Mouse (Mus musculus): ENCODE data around the gene Lgals2.

DNA sequence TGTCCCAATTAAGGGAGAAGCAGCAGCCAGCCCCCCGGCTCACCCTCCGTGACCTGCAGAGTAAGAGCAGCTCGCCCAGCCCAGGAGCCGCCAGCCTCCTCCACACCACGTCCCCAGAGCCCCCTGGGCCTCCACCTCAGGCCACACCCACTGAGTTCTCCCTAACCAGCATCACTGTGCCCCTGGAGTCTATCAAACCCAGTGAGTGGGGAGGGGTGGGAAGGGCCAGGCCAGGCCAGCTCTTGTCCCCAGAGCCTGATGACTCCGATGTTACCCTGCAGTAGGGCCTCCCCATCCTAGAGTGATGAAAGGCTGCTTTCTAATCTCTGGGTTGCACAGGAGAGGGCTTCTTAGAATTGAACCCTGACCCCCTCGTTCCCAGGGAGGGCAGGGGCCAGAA is 37.1 kb upstream of the Lgals2 start:
- TF ChIP-seq EP300 (optimal IDR thresholded peaks at IDR 0.05) (no peak), CTCF (IDR thresholded peaks at IDR 0.05; ENCODE audit: low read depth) (no peak)
